Mouse (Mus musculus) kidney, postnatal 0 days (tissue): ENCODE results near the gene Rmi2. TPM values are rescaled to one million over a fixed set of nuclear protein-coding genes. Genes with fewer than 3 reads are reported as not detected.
A peak's percentile ranks its signal among the peaks of the same experiment; 100 is the strongest.

Experiments used
- ATAC-seq: fragments of 200-750 bp; cut with Nextera tagmentation; replicated peaks from 2 replicates; pipeline ENCODE4 v1.8.0; 2017; ENCODE audit warnings: low read depth, moderate number of reproducible peaks, moderate TSS enrichment, moderate library complexity; ENCODE audit not compliant: low FRiP score
- DNase-seq: peaks from one replicate; pipeline ENCODE4 v3.0.0-alpha.2; 2016; ENCODE audit warnings: low spot score
- H3K27ac ChIP-seq: fragments of 300-500 bp; sonication (generic); 2 replicates; pipeline ENCODE4 v1.5.1; 2014; ENCODE audit warnings: mild to moderate bottlenecking
- H3K27me3 ChIP-seq: fragments of 300-500 bp; sonication (generic); 2 replicates; pipeline ENCODE4 v1.6.1; 2014; ENCODE audit warnings: low read length, mixed read lengths; ENCODE audit not compliant: insufficient read depth
- H3K36me3 ChIP-seq: fragments of 300-500 bp; sonication (generic); 2 replicates; pipeline ENCODE4 v1.6.1; 2014; ENCODE audit warnings: low read length, mixed read lengths; ENCODE audit not compliant: insufficient read depth
- H3K4me1 ChIP-seq: fragments of 300-500 bp; sonication (generic); replicated peaks from 2 replicates; pipeline ENCODE4 v1.6.1; 2014; ENCODE audit warnings: antibody characterized with exemption, low read length, mixed read lengths; ENCODE audit not compliant: insufficient read depth
- H3K4me2 ChIP-seq: fragments of 300-500 bp; sonication (generic); 2 replicates; pipeline ENCODE4 v1.6.1; 2014; ENCODE audit warnings: mild to moderate bottlenecking, low read length, moderate library complexity, mixed read lengths
- H3K4me3 ChIP-seq: fragments of 300-500 bp; sonication (generic); replicated peaks from 2 replicates; pipeline ENCODE4 v1.5.1; 2014; ENCODE audit warnings: low read depth, low read length
- H3K9ac ChIP-seq: fragments of 300-500 bp; sonication (generic); 2 replicates; pipeline ENCODE4 v1.6.1; 2014; ENCODE audit warnings: low read depth, low read length
- H3K9me3 ChIP-seq: fragments of 300-500 bp; sonication (generic); replicated peaks from 2 replicates; pipeline ENCODE4 v1.6.1; 2016; ENCODE audit warnings: low read length, inconsistent platforms, mixed read lengths
- CTCF ChIP-seq: IDR thresholded peaks from 2 replicates; pipeline ENCODE4 v1.5.1; 2016; ENCODE audit warnings: antibody characterized with exemption, low read depth, mild to moderate bottlenecking, moderate library complexity
- WGBS: fragments of 180-500 bp; shearing (Covaris S2); extraction: QIAGEN DNeasy Blood & Tissue Kit; methylation state at CpG from one replicate; pipeline ENCODE4 v1.1.7; 2014; 5-methylcytosine and 5-hydroxymethylcytosine counted together
- polyA plus RNA-seq: library from polyadenylated mRNA; unstranded; fragments of >200 nt; fragmentation: Nextera tagmentation; extraction: Ambion mirVana; gene quantifications from 2 replicates; pipeline ENCODE4 v1.2.1, GENCODE M21; 2015

The Rmi2 gene
- polyA plus RNA-seq, 1 experiment from 2014 or later = 1.6 TPM

GRCm38 (mm10) chr16:10881231-10881962 lies 46.5 kb downstream of the Rmi2 start:
- Histone ChIP-seq H3K27ac (no peak overlapping the region), H3K4me2 (no peak overlapping the region), H3K9ac (no peak overlapping the region), H3K36me3 (no peaks in the 10 kb centered on the region), H3K27me3 (no peaks in the 10 kb centered on the region), H3K4me3 (no peak overlapping the region), H3K9me3 (no peaks in the 10 kb centered on the region), H3K4me1 (no peaks in the 10 kb centered on the region)
- 52% methylated on average over 4 of the region's 4 CpGs for WGBS
- ATAC-seq (no peak), DNase-seq (no peak)
- no peak for TF ChIP-seq CTCF

- no peak for ATAC-seq
- no peak overlapping the region for H3K4me2 ChIP-seq
- H3K9ac ChIP-seq = no peak overlapping the region
- no peaks in the 10 kb centered on the region for H3K27me3 ChIP-seq
- H3K4me1 ChIP-seq = no peaks in the 10 kb centered on the region
- H3K4me3 ChIP-seq = no peak overlapping the region
- H3K27ac ChIP-seq = no peak overlapping the region
- WGBS = 77% methylated on average over 2 of the region's 2 CpGs
- no peak for TF ChIP-seq CTCF
- H3K36me3 ChIP-seq = no peaks in the 10 kb centered on the region
- no peaks in the 10 kb centered on the region for H3K9me3 ChIP-seq
- no peak for DNase-seq
Measured at GRCm38 (mm10) chr16:10887436-10887835, 52.6 kb downstream of the Rmi2 start.

- no peaks in the 10 kb centered on the region for H3K36me3 ChIP-seq
- H3K4me2 ChIP-seq = no peak overlapping the region
- no peaks in the 10 kb centered on the region for H3K4me1 ChIP-seq
- no peaks in the 10 kb centered on the region for H3K27me3 ChIP-seq
- ATAC-seq (peak; percentile 68; the same call in 1 of the 2 replicates), DNase-seq (peak; percentile 65)
- no peak overlapping the region for H3K27ac ChIP-seq
- peak; percentile 76 for TF ChIP-seq CTCF
- WGBS = 73% methylated on average over 3 of the region's 3 CpGs
- H3K9ac ChIP-seq = no peak overlapping the region
- H3K9me3 ChIP-seq = no peaks in the 10 kb centered on the region
- H3K4me3 ChIP-seq = no peak overlapping the region
Measured at GRCm38 (mm10) chr16:10890363-10890762, 55.5 kb downstream of the Rmi2 start.

GRCm38 (mm10) chr16:10893161-10893560 lies 58.3 kb downstream of the Rmi2 start:
- Histone ChIP-seq H3K9me3 (no peaks in the 10 kb centered on the region), H3K4me2 (no peak overlapping the region), H3K27ac (no peak overlapping the region), H3K36me3 (no peaks in the 10 kb centered on the region), H3K4me1 (no peaks in the 10 kb centered on the region), H3K4me3 (no peak overlapping the region), H3K27me3 (no peaks in the 10 kb centered on the region), H3K9ac (no peak overlapping the region)
- DNase-seq (no peak), ATAC-seq (no peak)
- 61% methylated on average over 4 of the region's 4 CpGs for WGBS
- TF ChIP-seq CTCF = no peak

GRCm38 (mm10) chr16:10895906-10896305 lies 61.0 kb downstream of the Rmi2 start:
- Histone ChIP-seq H3K27ac (no peak overlapping the region), H3K4me3 (no peak overlapping the region), H3K9me3 (no peaks in the 10 kb centered on the region), H3K4me1 (no peaks in the 10 kb centered on the region), H3K4me2 (no peak overlapping the region), H3K9ac (no peak overlapping the region), H3K36me3 (no peaks in the 10 kb centered on the region), H3K27me3 (no peaks in the 10 kb centered on the region)
- WGBS = 83% methylated on average over 3 of the region's 3 CpGs
- no peak for ATAC-seq
- no peak for TF ChIP-seq CTCF
- DNase-seq = no peak

GRCm38 (mm10) chr16:10897372-10897771 lies 62.5 kb downstream of the Rmi2 start:
- ATAC-seq (no peak), DNase-seq (peak; percentile 62)
- H3K9me3 ChIP-seq = no peaks in the 10 kb centered on the region
- H3K36me3 ChIP-seq = no peaks in the 10 kb centered on the region
- H3K9ac ChIP-seq = no peak overlapping the region
- no peaks in the 10 kb centered on the region for H3K27me3 ChIP-seq
- TF ChIP-seq CTCF = no peak
- no peaks in the 10 kb centered on the region for H3K4me1 ChIP-seq
- H3K27ac ChIP-seq = no peak overlapping the region
- H3K4me3 ChIP-seq = no peak overlapping the region
- WGBS = 19% methylated on average over 6 of the region's 6 CpGs
- no peak overlapping the region for H3K4me2 ChIP-seq

GRCm38 (mm10) chr16:10900736-10901135 lies 65.9 kb downstream of the Rmi2 start:
- WGBS = 92% methylated on average over 1 of the region's 1 CpGs
- no peak overlapping the region for H3K27ac ChIP-seq
- no peak overlapping the region for H3K4me3 ChIP-seq
- H3K4me2 ChIP-seq = no peak overlapping the region
- H3K9ac ChIP-seq = no peak overlapping the region
- H3K27me3 ChIP-seq = no peaks in the 10 kb centered on the region
- H3K9me3 ChIP-seq = no peaks in the 10 kb centered on the region
- no peak for TF ChIP-seq CTCF
- H3K36me3 ChIP-seq = no peaks in the 10 kb centered on the region
- ATAC-seq (no peak), DNase-seq (no peak)
- H3K4me1 ChIP-seq = no peaks in the 10 kb centered on the region
